Mouse (Mus musculus) v-Abl transformed pro-B cells (cell line): ENCODE measurements at regions not wholly inside any gene's neighbourhood (a gene's known extent, or its start where the extent isn't known, plus 50 kb on each side); places are given as distances from the start of the nearest gene placed in this dataset.

Experiments
- in situ Hi-C, 2 experiments: fragments of 400-800 bp; cut with MboI; formaldehyde crosslinking; loops; one replicate each; pipeline ENCODE4 v1.15.1; 2025; ENCODE audit not compliant: unreplicated experiment in 2 of 2

DNA sequence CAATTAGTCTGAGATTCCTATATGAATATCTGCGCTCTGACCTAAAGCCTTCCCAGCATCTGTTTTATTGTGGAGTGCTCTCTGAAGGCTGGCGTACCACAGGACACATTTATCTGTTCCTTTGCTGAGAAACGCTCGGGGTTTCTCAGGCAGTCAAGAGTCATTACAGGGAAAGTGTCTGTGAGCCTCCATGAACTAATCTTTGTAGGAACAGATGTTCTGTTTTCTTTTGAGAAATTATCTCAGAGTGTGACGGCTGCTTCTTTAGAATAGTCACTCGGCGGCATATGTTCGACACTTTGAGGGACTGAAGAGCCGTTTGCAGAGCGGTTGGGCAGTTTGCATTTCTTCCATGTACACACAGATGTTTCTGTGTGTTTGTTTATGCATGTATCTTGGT is 255.6 kb downstream of the Ankrd50 start:
- in situ Hi-C loops: loop anchor here in 1 of 2 experiments (10.0 to 25.0 kb wide), 2 partner anchors 386 to 1592 kb away; no protein-coding TSS in a partner anchor

DNA sequence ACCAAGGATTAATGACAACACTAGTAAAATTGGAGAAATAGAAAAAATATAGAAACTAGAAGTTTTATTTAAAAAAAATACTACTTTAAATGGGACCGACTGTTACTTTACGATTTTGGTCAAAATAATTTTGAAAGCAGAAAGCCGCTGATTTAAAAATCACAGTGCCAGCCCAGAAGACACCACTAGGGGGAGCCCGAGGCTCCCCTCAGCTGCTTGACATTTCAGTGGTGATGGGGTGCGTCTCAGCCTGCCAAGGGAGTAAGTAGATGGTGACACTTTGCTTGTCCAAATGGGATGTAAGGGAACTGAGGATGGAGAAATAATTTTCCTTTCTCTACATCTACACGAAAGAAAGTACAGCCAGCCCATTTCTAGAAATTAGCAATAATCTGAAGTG is 257.0 kb downstream of the Ankrd50 start:
- in situ Hi-C loops: loop anchor here in 1 of 2 experiments (10.0 to 25.0 kb wide), 2 partner anchors 387 to 1590 kb away; no protein-coding TSS in a partner anchor

DNA sequence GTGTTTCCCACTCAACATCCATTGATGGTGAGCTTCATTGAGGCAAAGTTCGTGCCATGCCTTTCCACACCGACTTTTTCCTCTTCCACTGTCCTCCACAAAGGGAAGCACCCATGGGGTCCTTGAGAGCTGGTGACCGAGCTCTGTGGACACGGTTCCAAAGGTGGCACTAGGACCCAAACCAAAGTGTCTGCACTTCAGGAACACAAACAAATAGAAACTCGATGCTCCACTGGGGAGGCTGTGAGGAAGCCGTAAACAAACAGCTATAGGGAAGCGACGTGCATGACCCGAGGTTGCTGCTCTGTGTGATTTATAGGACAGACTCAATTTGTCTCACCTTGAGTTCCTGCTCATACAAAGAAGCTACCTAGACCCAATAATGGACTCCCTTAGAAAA is 257.5 kb downstream of the Ankrd50 start:
- in situ Hi-C loops: loop anchor here in 1 of 2 experiments (10.0 to 25.0 kb wide), 2 partner anchors 388 to 1590 kb away; no protein-coding TSS in a partner anchor

DNA sequence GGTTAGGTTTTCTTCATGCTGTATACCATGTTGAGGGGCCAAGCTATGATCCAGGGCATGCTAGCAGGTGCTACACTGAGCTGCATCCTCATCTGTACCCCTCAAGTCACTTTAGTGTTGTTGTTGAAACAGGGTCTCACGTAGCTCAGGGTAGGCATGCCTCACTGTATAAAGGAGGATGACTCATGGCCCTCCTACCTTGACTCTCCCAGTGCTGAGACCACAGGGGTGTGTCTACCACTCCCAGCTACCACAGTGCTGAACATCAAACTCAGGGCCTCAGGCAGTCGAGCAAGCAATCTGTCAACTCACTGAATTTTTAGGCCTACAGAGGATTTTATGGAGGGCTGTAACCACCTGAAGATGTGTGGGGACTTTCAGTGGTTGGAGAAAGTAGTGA is 258.5 kb downstream of the Ankrd50 start:
- in situ Hi-C loops: loop anchor here in 1 of 2 experiments (10.0 to 25.0 kb wide), 2 partner anchors 389 to 1589 kb away; no protein-coding TSS in a partner anchor

DNA sequence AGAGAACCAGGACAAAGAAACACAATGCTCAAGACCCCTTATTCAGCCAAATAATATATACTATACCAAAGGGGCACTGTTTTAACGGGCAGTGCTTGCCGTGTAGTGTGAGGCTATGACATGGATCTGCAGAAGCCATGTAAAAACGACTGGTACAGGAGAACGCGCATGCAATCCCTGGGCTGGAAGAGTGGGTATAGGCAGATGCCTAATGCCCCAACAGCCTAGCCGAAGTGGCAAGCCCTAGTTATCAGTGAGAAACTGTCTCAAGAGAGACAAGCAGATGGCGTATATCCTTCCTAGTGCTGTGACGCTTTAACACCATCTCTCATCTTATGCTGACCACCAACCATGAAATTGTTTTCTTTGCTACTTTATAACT is 262.8 kb downstream of the Ankrd50 start:
- in situ Hi-C loops: loop anchor here (5.0 to 25.0 kb wide), 6 partner anchors 393 to 1385 kb away; partner anchors contain the start of genes Adad1 (in 1 of the 2), Bbs12 (in 1 of the 2) and Cetn4 (in 1 of the 2)

DNA sequence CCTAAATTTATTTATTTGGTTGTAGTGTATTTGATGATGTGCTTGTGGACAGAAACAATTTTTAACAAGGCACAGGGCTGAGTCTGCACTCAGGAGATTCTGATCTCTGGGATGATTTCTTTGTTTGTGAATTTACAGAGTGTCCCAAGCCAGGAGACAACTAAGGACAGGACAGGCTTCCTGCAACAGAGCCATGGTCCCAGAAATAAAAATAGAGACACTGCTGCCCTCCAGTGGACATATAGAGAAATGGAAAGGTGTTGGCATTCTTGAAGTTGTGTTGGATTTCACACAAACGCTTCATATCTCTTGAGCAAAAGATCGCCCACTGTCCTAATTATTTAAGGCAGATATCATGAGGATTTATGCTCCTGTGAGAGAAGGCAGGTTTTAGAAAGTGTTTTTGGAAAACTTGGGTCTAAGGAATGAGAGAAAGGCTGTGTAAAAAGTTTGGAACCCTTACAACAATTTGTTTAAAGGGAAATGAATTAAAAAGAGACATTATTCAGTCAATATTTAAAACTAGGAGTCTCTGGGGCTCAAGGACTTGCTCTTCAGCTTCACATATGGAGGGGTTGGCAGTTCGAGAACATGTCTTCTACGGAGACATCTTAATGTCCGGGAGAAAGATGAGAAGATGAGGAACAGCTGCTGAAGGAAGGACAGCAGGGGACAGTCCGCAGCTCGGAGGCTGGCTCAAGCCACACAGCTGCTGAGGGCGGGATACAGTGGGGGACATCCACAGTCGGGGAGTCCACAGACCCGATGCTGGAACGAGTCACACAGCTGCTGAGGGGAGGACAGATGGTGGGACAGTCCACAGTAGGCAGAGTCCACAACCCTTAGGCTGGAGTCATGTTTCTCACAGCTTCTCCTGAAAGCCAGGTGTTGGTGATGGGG is 263.5 kb downstream of the Ankrd50 start:
- in situ Hi-C loops: loop anchor here (5.0 to 25.0 kb wide), 6 partner anchors 394 to 1384 kb away; partner anchors contain the start of genes Adad1 (in 1 of the 2), Bbs12 (in 1 of the 2) and Cetn4 (in 1 of the 2)

DNA sequence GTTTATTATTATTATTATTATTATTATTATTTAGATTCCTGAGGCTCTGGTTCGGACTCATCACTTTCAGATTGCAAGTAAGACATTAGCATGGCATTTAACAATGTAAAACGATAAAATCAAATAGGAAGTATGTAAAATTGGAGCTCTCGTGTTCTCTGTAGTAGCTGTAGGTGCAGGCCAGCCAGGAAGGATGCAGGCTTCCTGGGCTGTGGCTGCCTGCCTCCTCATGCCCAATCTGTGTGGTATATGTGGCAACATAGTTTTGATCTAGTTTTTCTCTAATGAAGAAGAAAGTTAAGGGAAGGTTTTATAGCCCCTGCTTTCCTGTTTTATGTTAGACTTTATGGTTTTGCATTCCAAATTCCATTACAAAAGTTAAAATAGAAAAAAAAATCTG is 275.6 kb downstream of the Ankrd50 start:
- in situ Hi-C loops: loop anchor here (10.0 to 25.0 kb wide), 7 partner anchors 254 to 1372 kb away; partner anchors contain the start of genes Adad1 (in 1 of the 2), Bbs12 (in 1 of the 2), Cetn4 (in 1 of the 2) and Spry1 (in 1 of the 2)

DNA sequence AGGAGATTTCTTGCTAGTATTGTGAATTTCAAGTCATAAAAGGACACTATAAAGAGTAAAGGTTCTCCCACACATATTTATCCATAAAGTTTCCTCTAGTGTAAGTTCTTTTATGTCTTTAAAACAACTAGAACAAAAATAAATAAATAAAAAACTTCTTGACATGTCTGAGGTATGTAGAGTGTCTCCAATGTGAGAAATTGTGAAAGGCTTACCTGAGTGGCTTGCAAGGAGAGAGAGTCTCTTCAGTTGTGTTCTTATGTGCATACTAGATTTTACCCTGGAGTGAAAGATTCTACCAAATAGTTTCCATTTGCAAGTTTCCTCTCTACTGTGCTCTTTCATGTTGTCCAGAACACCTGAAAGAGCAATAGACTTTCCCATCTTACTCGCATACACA is 276.8 kb downstream of the Ankrd50 start:
- in situ Hi-C loops: loop anchor here (10.0 to 25.0 kb wide), 7 partner anchors 253 to 1371 kb away; partner anchors contain the start of genes Adad1 (in 1 of the 2), Bbs12 (in 1 of the 2), Cetn4 (in 1 of the 2) and Spry1 (in 1 of the 2)

DNA sequence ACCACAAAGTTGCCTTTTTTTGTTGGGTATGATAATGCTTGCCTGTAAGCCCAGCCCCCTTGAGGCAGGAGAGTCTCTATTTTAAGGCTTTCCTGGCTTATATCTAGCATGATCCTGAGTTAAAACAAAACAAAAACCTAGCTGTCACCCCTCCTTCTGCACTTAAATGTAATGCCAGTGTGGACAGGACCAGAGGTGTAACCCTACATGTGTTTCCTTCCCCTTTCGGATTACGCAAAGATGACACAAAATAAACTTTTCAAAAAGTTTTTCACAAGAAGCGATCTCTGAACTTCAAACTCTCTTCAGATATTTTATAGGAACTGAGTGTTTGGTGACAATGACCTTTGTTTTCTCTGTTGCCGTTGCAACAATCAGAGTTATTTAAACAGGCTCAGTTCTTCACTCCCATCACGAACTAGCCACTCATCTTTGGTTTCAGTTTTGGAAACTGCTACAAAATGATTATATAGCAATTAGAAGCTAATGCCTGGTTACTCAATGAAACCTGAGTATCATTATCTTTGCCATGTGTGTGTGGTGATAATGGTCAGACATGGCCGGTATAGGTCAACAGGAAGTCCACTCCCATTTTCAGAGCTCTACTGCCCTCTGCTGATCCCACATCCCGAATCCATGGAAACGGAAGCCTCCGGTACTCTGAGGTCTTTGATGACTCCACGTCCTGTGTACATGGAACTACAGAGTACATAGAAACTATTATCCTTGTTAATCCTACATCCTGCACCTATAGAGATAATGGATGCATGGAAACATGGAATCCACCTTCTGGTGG is 282.6 kb downstream of the Ankrd50 start:
- in situ Hi-C loops: loop anchor here (5.0 to 25.0 kb wide), 9 partner anchors 247 to 1365 kb away; partner anchors contain the start of genes Adad1 (in 1 of the 2), Bbs12 (in 1 of the 2), Cetn4 (in 1 of the 2) and Spry1 (in 1 of the 2)

DNA sequence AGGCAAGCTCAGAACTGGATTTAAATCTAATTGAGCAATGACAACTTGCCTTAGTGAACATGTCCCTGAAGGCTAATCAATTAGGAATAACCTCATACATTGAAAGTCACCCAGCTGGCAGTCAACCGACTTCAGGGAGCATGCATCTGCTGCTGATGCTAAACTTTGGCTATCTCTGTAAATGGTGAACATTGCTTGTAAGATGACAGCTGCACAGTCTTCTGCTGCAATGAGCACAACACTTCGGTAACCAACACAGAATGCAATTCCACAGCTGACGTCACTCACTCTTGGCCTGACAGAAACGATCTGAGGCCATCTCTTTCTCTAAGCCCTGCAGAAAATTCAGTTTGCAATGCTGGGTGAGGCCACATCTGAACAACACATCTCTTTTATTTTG is 290.6 kb downstream of the Ankrd50 start:
- in situ Hi-C loops: no loop called here

DNA sequence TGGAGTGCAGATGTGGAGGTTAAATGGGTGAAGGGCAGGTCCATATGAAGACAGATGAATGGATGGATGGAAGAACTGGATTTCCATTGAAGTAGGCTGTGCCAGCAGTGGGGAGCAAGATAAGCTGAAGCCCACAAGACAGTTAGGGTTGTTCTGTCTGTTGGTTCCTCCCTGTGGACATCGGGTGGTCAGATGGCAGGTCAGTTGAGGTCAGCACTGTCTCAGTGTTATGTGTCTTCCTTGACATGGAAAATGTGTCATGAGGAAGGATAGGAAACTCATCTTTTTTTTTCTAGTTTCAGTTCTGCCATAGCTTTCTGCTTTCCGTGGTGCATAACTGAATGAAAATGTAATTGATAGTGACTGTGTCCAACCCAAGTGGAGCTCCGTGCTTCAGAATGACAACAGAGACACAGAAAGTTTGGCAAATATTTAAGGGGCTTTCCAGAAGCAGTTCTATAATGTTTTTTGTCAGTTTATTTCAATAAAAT is 297.2 kb downstream of the Ankrd50 start:
- in situ Hi-C loops: no loop called here

DNA sequence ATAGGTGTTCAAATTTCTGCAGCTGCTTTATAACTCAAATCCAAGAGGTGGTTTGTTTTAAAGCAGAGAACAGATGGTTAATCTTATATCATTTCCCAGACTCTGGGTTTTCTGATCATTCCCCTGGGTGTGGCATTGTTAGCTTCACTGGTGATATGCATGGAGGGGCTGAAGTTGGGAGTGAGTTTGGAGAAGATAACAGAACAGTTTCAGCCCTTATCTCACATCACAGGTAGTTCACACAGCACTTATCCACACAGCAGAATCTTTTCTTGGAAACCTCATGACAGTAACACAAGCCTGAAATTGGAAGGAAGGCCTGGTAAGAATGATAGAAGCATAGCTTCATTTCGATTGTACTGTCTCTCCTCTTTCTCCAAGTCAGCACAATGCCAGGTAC is 298.1 kb downstream of the Ankrd50 start:
- in situ Hi-C loops: no loop called here

DNA sequence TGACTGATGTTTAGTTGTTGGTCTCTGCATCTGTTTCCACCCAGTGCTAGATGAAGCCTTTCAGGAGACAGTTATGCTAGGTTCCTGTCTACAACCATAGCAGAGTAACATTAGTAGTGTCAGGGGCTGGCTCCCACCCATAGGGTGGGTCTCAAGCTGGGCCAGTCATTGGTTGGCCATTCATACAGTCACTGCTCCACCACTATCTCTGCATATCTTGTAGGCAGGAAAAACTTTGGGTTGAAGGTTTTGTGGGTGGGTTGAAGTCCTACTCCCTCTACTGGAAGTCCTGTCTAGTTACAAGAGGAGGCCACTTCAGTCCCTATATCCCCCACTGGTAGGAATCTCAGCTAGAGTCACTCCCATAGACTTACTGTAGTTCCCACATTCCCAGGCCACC is 306.3 kb downstream of the Ankrd50 start:
- in situ Hi-C loops: no loop called here

DNA sequence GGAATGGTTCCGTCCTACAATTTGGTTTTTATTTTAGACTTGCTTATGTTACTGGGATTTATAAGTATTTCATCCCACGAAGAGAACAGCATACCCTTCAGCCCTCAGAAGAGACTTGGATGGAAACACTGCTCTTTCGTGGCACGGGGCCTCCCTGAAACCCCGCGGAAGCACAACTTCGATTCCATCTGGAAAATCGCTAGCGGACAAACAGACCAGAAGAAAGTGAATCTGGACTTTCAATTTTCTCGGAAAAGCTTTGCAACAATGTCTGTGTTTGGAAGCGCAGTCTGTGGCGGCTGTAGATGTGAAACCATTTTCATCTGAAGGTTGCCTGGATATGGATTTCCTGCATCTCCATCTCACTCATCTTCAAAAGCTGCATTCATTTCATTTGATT is 308.7 kb downstream of the Ankrd50 start:
- in situ Hi-C loops: no loop called here

DNA sequence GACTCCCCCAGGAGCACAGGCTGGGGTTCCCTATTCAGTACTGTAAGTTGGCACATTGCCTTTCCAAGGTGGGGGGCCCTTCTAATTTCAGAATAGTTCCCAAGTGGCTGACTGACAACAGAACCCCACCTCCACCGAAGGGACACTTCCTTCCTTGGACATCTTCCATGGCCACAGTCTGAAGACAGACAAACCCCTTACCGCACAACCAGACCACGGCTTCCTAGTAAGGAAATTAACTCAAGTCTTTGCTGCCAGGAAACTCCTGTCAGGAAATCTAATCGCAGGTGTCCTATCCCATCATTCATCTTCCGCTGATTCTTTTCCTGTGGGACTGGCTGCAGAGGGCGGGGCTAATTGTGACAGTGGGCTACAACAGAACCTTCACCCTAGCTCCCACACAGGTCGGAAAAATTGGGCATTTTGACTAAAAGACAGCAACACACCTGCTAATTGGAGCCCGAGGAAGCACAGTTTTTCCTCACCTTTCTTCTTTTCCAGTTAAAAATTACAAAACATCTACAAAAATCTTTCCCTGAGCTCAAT is 309.8 kb downstream of the Ankrd50 start:
- in situ Hi-C loops: no loop called here

DNA sequence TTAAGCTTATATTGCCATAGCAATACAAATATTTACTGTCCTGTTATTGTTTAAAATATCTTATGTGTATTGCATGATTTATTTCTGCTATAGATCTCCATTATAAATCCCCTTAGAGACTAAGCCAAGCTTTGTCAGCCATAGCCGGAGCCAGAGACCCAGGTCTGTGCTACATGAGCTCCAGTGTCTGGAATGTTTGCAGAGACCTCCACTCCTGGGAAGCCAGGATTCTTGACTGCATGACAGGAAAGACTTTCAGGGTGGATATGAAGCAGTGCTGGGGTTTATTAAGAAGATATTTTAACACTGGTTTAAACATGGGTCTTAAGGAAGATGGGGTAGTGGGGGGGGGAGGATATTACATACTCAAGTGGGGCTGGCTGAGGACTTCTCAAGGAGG is 332.2 kb downstream of the Ankrd50 start:
- in situ Hi-C loops: no loop called here

DNA sequence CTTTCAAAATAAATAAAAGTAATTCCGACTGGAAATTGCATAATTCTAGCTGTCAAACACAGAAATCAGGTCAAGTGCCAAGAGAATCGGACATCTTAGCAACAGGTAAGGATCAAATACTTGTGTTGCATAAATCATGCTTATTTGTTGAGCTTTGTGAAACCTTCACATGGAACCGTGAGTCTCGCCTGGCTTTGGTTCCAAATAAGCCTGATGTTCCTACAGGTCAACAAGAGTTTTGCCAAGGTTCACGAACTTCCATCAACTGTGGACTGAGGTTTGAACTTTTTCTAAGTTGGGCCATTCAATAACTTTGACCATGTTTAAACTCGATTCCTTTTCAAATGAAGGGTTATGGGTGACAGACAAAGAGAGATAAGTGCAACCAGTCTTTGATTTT is 332.8 kb downstream of the Ankrd50 start:
- in situ Hi-C loops: no loop called here

DNA sequence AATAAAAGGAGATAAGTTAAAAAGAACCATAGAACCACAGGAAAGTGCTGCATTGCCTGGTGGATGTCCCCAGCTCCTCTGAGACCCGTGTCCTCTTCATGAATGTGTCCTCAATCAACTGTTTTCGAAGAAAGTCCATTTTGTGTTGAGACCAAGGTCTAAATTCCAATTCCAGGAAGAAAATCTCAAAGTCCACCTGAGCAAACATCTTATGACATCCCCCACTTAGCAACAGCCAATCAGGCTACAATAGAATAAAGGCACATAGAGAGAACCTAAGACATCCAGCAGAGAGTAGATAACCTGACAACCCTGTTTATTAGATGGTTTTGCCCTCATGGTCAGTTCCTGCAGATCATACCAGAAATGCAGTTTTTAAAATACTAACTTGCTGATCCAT is 338.0 kb downstream of the Ankrd50 start:
- in situ Hi-C loops: no loop called here

DNA sequence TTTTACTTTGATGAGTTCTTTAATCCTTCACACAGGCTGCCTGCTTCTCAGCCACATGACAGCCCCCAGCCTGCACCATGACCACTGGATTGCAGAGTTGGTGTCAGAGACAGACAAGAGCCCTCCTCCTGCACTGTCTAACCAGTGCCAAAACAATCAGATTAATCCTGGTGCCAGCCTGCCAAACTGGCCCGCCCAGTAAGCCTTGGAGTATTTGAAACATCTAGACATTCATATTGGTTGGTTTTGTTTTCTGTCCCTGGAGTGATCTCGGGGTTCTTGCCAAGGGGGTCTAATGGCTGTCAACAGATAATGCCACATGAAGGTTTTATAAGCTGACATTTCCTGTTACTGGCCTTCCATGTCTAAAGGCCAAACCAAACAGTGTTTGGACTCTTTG is 339.2 kb downstream of the Ankrd50 start:
- in situ Hi-C loops: no loop called here

DNA sequence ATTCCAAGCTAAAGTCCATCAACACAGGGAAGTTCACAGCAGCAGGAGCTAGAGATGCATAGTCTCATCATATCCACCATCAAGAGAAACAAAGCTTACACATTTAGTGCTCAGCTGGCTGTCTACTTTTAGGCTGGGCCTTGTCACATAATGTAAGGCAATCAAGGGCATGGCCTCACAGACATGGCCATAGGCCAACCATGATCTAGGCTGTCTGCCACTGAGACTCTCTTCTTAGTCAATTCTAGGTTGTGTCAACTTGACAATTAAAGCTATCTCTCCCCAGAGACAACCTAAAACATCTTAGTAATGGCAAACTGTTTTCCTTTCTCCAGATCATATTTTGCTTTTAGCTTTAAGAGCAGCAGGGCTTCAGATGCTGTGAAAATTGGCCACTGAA is 340.0 kb downstream of the Ankrd50 start:
- in situ Hi-C loops: no loop called here
